Mouse (Mus musculus) layer of hippocampus, adult 18-20 months (tissue): ENCODE measurements around the gene Scn4a. TPM values are rescaled to one million over a fixed set of nuclear protein-coding genes. Genes with fewer than 3 reads are reported as not detected.
"Not testable (repeated sequence)": the region's sequence is repeated elsewhere in the genome, so short reads cannot be mapped to it uniquely, and the experiment has no call there.

Experiments used
- DNase-seq, 2 experiments: peaks; one replicate each; pipeline ENCODE4 v3.0.0; 2022; ENCODE audit warnings: low spot score in 2 of 2
- long read RNA-seq: library from polyadenylated mRNA; stranded (forward); transcript quantifications from one replicate; pipeline ENCODE4 v2.0.0, GENCODE M21; 2021
- total RNA-seq, 2 experiments: library from RNA; stranded (reverse); gene quantifications; 2 replicates each; pipeline ENCODE4 v1.2.3; 2021

Scn4a gene
- total RNA-seq = under 1 TPM in 1 of 2 experiments, not detected in 1; 0.05 TPM
- long read RNA-seq = 0 reads

- no peak for DNase-seq
These were observed at the start of gene Scn4a for GRCm38 (mm10) chr11:106353188-106353587. Scn4a (minus strand) TSS chr11:106353288.

GRCm38 (mm10) chr11:106398481-106398880 lies 45.4 kb upstream of the Scn4a start:
- no peak for DNase-seq

GRCm38 (mm10) chr11:106397656-106398055 lies 44.6 kb upstream of the Scn4a start:
- DNase-seq = no peak

- not testable (repeated sequence) for DNase-seq
These were observed 41.0 kb upstream of the Scn4a start for GRCm38 (mm10) chr11:106394055-106394454.

GRCm38 (mm10) chr11:106393331-106393616 lies 40.2 kb upstream of the Scn4a start:
- DNase-seq = no peak

- DNase-seq = no peak
These were observed 39.7 kb upstream of the Scn4a start for GRCm38 (mm10) chr11:106392597-106393330.

- peak; percentile 63 to 84 for DNase-seq
These were observed 38.6 kb upstream of the Scn4a start for GRCm38 (mm10) chr11:106391546-106392188.

- no peak for DNase-seq
These were observed 37.7 kb upstream of the Scn4a start for GRCm38 (mm10) chr11:106390757-106391156.

GRCm38 (mm10) chr11:106389611-106390010 lies 36.5 kb upstream of the Scn4a start:
- no peak for DNase-seq

GRCm38 (mm10) chr11:106387791-106388216 lies 34.7 kb upstream of the Scn4a start, which contains the start of gene Icam2:
Icam2 (minus strand) TSS chr11:106388075.
- no peak for DNase-seq

GRCm38 (mm10) chr11:106387020-106387419 lies 33.9 kb upstream of the Scn4a start:
- DNase-seq = no peak

- DNase-seq = no peak
These were observed 33.3 kb upstream of the Scn4a start for GRCm38 (mm10) chr11:106386409-106386808.

- no peak for DNase-seq
These were observed 30.1 kb upstream of the Scn4a start for GRCm38 (mm10) chr11:106383051-106383790.

GRCm38 (mm10) chr11:106382424-106382823 lies 29.3 kb upstream of the Scn4a start:
- DNase-seq = no peak

GRCm38 (mm10) chr11:106381883-106382282 lies 28.8 kb upstream of the Scn4a start:
- no peak for DNase-seq

- DNase-seq = no peak
These were observed 27.9 kb upstream of the Scn4a start for GRCm38 (mm10) chr11:106381011-106381410.

- DNase-seq = no peak
These were observed 21.9 kb upstream of the Scn4a start for GRCm38 (mm10) chr11:106374979-106375378.

GRCm38 (mm10) chr11:106374559-106374958 lies 21.5 kb upstream of the Scn4a start:
- DNase-seq = no peak

- DNase-seq = no peak
These were observed 20.9 kb upstream of the Scn4a start for GRCm38 (mm10) chr11:106373998-106374397.

- peak; percentile 73 to 86 for DNase-seq
These were observed 13.2 kb upstream of the Scn4a start for GRCm38 (mm10) chr11:106366316-106366715.

- DNase-seq = no peak
These were observed 12.3 kb upstream of the Scn4a start, which contains the start of gene Prr29 for GRCm38 (mm10) chr11:106365366-106365765. Prr29 (plus strand) TSS chr11:106365472.

- DNase-seq = peak in 1 of 2 experiments; percentile 9
These were observed 11.6 kb upstream of the Scn4a start for GRCm38 (mm10) chr11:106364712-106365111.
